Mouse (Mus musculus): ENCODE measurements around the gene Serpina3g.

GRCm38 (mm10) chr12:104214445-104214753 lies 21.6 kb upstream of the Serpina3g start, which contains the start of gene Serpina3f:
- no peak for TF ChIP-seq CTCF (IDR thresholded peaks at IDR 0.05; ENCODE audit: control insufficient read depth, insufficient read depth, insufficient replicate concordance, low read depth, low read length)
- no peak for TF ChIP-seq POLR2A (IDR thresholded peaks at IDR 0.05; ENCODE audit: control insufficient read depth, low read depth, low read length)

All from testis, adult 2 months (tissue).